Mouse (Mus musculus): Measurements from ENCODE around the gene Zfyve21.

GRCm38 (mm10) chr12:111819936-111820335 is 6.0 kb downstream of the Zfyve21 start:
- TF ChIP-seq POLR2A (IDR thresholded peaks at IDR 0.05; ENCODE audit: control insufficient read depth, low read depth, low read length) (no peak), CTCF (IDR thresholded peaks at IDR 0.05; ENCODE audit: control insufficient read depth, insufficient read depth, insufficient replicate concordance, low read depth, low read length) (no peak)
